Mouse (Mus musculus) liver (tissue): Measurements from ENCODE around the gene Tnni3k.

Experiments
- DNase-seq: peaks from one replicate; pipeline ENCODE4 v3.0.0-alpha.2; 2020; ENCODE audit warnings: mixed read lengths

Gene Tnni3k

DNA sequence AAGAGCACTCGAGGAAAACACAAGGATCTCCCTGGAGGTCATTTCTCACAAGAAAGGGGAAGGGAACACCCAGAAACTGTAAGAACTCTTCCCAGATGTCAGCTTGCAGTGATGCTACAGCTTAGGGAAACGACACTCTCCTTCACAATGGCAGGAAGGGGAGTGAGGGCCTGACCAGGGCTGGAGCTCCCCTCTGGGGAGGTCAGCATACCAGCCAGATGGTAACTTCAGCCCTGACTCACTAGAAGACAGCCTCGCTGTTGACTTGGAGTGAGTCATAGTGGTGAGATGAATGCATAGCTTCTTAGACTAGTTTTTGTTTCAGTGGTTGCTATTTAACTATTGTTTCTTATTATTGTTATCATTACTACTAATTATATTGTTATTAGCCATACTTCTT is 300.7 kb downstream of the Tnni3k start:
- DNase-seq = no peak

- no peak for DNase-seq
Observed at GRCm38 (mm10) chr3:154744317-154744716, 310.9 kb downstream of the Tnni3k start.

DNA sequence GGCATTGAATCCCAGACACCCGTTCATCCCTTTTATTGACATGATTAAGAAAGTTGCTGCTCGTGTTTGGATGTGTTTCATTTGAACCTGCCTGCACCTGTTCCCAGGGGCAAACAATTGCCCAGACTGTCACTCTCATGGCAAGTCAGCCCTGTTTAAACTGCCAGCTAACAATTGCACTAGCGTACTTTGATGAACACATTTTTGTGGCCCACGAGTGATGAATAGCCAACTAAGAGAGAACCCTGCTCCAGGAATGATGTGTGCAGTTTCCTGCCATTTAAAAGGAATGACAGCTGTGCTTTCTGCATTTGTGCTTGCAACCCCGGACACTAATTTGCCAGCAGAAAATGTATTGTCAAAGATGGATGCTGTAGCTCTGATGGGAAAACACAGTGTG is 312.3 kb downstream of the Tnni3k start:
- no peak for DNase-seq

GRCm38 (mm10) chr3:154741496-154741895 is 313.7 kb downstream of the Tnni3k start:
- DNase-seq = no peak
